Mouse (Mus musculus) lung, embryonic 15.5 days (tissue): ENCODE measurements around the gene Duxf3. TPM values are rescaled to one million over a fixed set of nuclear protein-coding genes. Genes with fewer than 3 reads are reported as not detected.

Experiments used
- polyA plus RNA-seq: library from polyadenylated mRNA; unstranded; fragments of >200 nt; fragmentation: Nextera tagmentation; extraction: Ambion mirVana; gene quantifications from 2 replicates; pipeline ENCODE4 v1.2.1, GENCODE M21; 2015

Duxf3 gene
- polyA plus RNA-seq, 1 experiment from 2014 or later = not detected

Other genes starting within 250 kb of the Duxf3 start
- gene AW822073, start 7.7 kb downstream of the Duxf3 start, polyA plus RNA-seq = not detected in 2 replicates
- gene Gm4981, start 4.0 kb upstream of the Duxf3 start, polyA plus RNA-seq = not detected in 2 replicates
- 88.6 and 89.3 TPM in 2 replicates for gene Gcc2, start 22.8 kb upstream of the Duxf3 start, polyA plus RNA-seq
- gene Lims1, start 90.8 kb upstream of the Duxf3 start, polyA plus RNA-seq = 227 and 235 TPM in 2 replicates
- gene Ranbp2, start 214.2 kb upstream of the Duxf3 start, polyA plus RNA-seq = 26.5 and 27.9 TPM in 2 replicates